Mouse (Mus musculus) limb, embryonic 10.5 days (tissue): ENCODE data around the gene Galntl5. TPM values are rescaled to one million over a fixed set of nuclear protein-coding genes. Genes with fewer than 3 reads are reported as not detected.

ENCODE experiments used
- DNase-seq: peaks from one replicate; pipeline ENCODE4 v3.0.0-alpha.2; 2017; ENCODE audit warnings: low spot score
- H3K27ac ChIP-seq: fragments of 300-500 bp; sonication (generic); 2 replicates; pipeline ENCODE4 v1.5.1; 2016; ENCODE audit warnings: mild to moderate bottlenecking
- H3K27me3 ChIP-seq: fragments of 300-500 bp; sonication (generic); 2 replicates; pipeline ENCODE4 v1.6.1; 2016; ENCODE audit warnings: low read depth, mild to moderate bottlenecking; ENCODE audit not compliant: poor library complexity, severe bottlenecking
- H3K36me3 ChIP-seq: fragments of 300-500 bp; sonication (generic); 2 replicates; pipeline ENCODE4 v1.6.1; 2016; ENCODE audit warnings: mild to moderate bottlenecking, moderate library complexity
- H3K4me1 ChIP-seq: fragments of 300-500 bp; sonication (generic); 2 replicates; pipeline ENCODE4 v1.6.1; 2016
- H3K4me3 ChIP-seq: fragments of 300-500 bp; sonication (generic); 2 replicates; pipeline ENCODE4 v1.5.1; 2016; ENCODE audit warnings: mild to moderate bottlenecking, moderate library complexity
- H3K9me3 ChIP-seq: fragments of 300-500 bp; sonication (generic); replicated peaks from 2 replicates; pipeline ENCODE4 v1.6.1; 2016; ENCODE audit warnings: mild to moderate bottlenecking
- WGBS: fragments of 180-500 bp; shearing (Covaris S2); methylation state at CpG from one replicate; pipeline ENCODE4 v1.1.7; 2016; 5-methylcytosine and 5-hydroxymethylcytosine counted together
- microRNA-seq: library from miRNA; unstranded; fragments of <30 nt; microRNA quantifications from one replicate; pipeline ENCODE4, GENCODE M21; 2017
- polyA plus RNA-seq: library from polyadenylated mRNA; unstranded; fragments of >200 nt; fragmentation: Nextera tagmentation; extraction: Ambion mirVana; gene quantifications from 2 replicates; pipeline ENCODE4 v1.2.1, GENCODE M21; 2016

Gene Galntl5
- polyA plus RNA-seq, 1 experiment from 2014 or later: not detected

DNA sequence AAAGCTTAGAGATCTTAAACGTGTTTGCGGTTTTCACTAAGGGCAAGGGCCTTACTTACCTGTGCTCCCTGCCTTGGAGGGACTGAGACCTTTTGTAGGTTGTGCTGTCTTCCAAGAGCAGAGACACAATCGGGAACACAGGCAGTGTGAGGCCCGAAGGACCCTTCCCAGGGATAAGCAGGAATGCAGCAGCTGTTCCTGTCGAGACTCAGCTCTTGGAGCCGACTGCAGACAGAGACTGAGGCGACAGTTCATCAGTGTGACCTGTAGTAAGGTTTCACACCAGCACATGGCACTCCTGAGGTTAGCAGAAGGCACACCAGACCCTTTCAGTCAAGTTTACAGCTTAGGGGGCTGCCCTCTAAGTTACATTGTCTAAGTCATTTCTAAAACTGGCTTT lies 81.0 kb downstream of the Galntl5 start:
- no peak for DNase-seq
- Histone ChIP-seq H3K36me3 (peaks cover 84% of the 10 kb centered on the region), H3K27ac (no peak overlapping the region), H3K4me3 (no peak overlapping the region), H3K9me3 (no peaks in the 10 kb centered on the region), H3K4me1 (no peaks in the 10 kb centered on the region), H3K27me3 (no peaks in the 10 kb centered on the region)
- WGBS: 86% methylated on average over 7 of the region's 7 CpGs

DNA sequence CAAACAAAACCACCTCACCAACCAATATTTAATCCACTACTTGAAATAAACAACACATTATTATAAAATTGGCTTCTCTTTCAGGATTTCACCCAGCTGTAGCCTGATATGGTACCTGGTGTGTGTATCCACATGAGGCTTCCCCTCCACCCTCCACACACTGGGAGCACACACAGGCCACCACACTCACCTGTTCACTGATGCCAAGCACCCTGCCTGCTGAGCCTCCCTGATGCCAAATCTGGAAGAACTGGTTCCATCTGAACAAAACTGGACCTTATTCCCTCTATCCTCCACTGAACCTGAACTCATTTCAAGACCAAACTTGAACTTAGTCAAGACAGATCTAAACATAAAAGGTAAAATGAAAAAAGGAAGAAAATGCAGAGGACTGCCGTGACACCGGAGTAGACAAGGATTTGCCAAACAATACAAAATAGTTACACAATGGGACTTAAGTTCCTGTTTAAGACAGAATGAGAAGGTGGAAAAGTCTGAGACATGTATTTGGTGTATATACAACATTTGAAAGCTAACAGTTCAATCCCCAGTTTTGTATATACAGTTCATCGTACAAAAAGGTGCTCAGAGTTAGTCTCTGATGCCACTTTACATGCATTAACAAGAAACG lies 87.1 kb downstream of the Galntl5 start:
- DNase-seq: no peak
- Histone ChIP-seq H3K27ac (no peak overlapping the region), H3K4me3 (no peak overlapping the region), H3K9me3 (no peaks in the 10 kb centered on the region), H3K36me3 (peaks cover 68% of the 10 kb centered on the region), H3K27me3 (no peaks in the 10 kb centered on the region), H3K4me1 (no peaks in the 10 kb centered on the region)
- WGBS: 97% methylated on average over 4 of the region's 4 CpGs

Small RNAs within 50 kb of the gene (microRNA-seq; reads per million reads assigned to microRNA genes)
- gene Gm26051: not detected

Other genes with a start within 250 kb of the Galntl5 start
- gene Prkag2, start 80.8 kb upstream of the Galntl5 start, polyA plus RNA-seq: 33.3 and 35.1 TPM in 2 replicates
- 28.9 and 32.8 TPM in 2 replicates for gene Galnt11, start 40.4 kb downstream of the Galntl5 start, polyA plus RNA-seq
- gene E130116L18Rik, start 41.7 kb downstream of the Galntl5 start, polyA plus RNA-seq: not detected in 2 replicates